Mouse (Mus musculus) midbrain, embryonic 13.5 days (tissue): Measurements from ENCODE around the gene Zscan5b. TPM values are rescaled to one million over a fixed set of nuclear protein-coding genes. Genes with fewer than 3 reads are reported as not detected.
"Not testable (repeated sequence)": the region's sequence is repeated elsewhere in the genome, so short reads cannot be mapped to it uniquely, and the experiment has no call there.

Source experiments
- ATAC-seq: fragments of 200-750 bp; cut with Nextera tagmentation; 2 replicates; pipeline ENCODE4 v1.8.0; 2017; ENCODE audit warnings: mild to moderate bottlenecking, moderate TSS enrichment, moderate library complexity
- H3K27ac ChIP-seq: fragments of 300-500 bp; sonication (generic); 2 replicates; pipeline ENCODE4 v1.5.1; 2015; ENCODE audit warnings: inconsistent platforms, mild to moderate bottlenecking, moderate library complexity
- H3K27me3 ChIP-seq: fragments of 300-500 bp; sonication (generic); 2 replicates; pipeline ENCODE4 v1.6.1; 2015; ENCODE audit warnings: mild to moderate bottlenecking, inconsistent platforms
- H3K36me3 ChIP-seq: fragments of 300-500 bp; sonication (generic); 2 replicates; pipeline ENCODE4 v1.6.1; 2015; ENCODE audit warnings: mild to moderate bottlenecking, inconsistent platforms
- H3K4me1 ChIP-seq: fragments of 300-500 bp; sonication (generic); replicated peaks from 2 replicates; pipeline ENCODE4 v1.6.1; 2015; ENCODE audit warnings: inconsistent platforms
- H3K4me2 ChIP-seq: fragments of 300-500 bp; sonication (generic); replicated peaks from 2 replicates; pipeline ENCODE4 v1.6.1; 2015; ENCODE audit warnings: moderate library complexity, mild to moderate bottlenecking, inconsistent platforms
- H3K4me3 ChIP-seq: fragments of 300-500 bp; sonication (generic); replicated peaks from 2 replicates; pipeline ENCODE4 v1.5.1; 2015; ENCODE audit warnings: mild to moderate bottlenecking, inconsistent platforms
- H3K9ac ChIP-seq: fragments of 300-500 bp; sonication (generic); replicated peaks from 2 replicates; pipeline ENCODE4 v1.6.1; 2015; ENCODE audit warnings: mild to moderate bottlenecking, inconsistent platforms
- H3K9me3 ChIP-seq: fragments of 300-500 bp; sonication (generic); 2 replicates; pipeline ENCODE4 v1.6.1; 2016; ENCODE audit warnings: mild to moderate bottlenecking, inconsistent platforms
- WGBS: fragments of 180-500 bp; shearing (Covaris S2); methylation state at CpG from one replicate; pipeline ENCODE4 v1.1.7; 2015; 5-methylcytosine and 5-hydroxymethylcytosine counted together
- polyA plus RNA-seq: library from polyadenylated mRNA; unstranded; fragments of >200 nt; fragmentation: Nextera tagmentation; extraction: Ambion mirVana; gene quantifications from 2 replicates; pipeline ENCODE4 v1.2.1, GENCODE M21; 2015

The Zscan5b gene
- polyA plus RNA-seq, 1 experiment from 2014 or later = not detected

DNA sequence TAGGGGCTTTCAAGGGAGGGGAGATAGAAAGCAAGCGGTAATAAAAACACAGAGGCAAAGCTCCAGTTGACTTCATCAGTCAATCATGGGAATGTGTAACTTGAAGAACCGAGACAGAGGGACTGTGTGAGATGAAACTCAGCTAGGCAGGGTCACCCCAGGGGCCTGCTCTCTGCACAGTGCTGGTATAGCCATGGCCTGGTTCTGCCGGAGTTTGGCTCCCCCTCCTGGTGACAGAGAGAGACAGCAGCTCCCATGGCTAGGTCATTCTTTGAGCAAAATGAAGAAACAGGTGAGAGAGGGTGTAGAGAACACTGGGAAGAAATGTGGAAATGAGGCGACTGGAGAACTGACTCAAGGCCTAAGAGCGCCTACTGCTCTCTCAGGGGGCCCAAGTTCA is 27.9 kb upstream of the Zscan5b start:
- Histone ChIP-seq H3K36me3 (peaks cover 17% of the 10 kb centered on the region), H3K9ac (no peak overlapping the region), H3K4me1 (no peaks in the 10 kb centered on the region), H3K4me2 (no peak overlapping the region), H3K9me3 (no peaks in the 10 kb centered on the region), H3K27me3 (no peaks in the 10 kb centered on the region), H3K27ac (no peak overlapping the region), H3K4me3 (no peak overlapping the region)
- 19% methylated on average over 5 of the region's 5 CpGs for WGBS
- ATAC-seq = peak; percentile 88

DNA sequence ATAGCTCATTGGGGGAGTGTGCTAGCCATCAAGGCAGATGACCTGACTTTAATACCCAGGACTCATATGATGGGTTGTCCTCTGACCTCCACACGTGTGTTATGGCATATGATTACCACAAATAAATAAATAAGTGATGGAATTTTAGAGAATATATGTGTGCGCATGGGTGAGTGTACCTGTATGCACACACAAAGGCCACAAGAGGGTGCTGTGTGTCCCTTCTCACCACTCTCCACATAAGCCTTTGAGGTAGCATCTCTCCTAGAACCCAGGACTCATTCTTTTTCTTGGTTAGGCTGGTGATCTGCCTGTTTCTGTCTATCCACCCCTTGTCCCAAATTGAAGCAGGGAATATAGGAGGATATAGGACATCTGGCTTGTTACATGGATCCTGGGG is 26.3 kb upstream of the Zscan5b start:
- H3K36me3 ChIP-seq = peaks cover under 1% of the 10 kb centered on the region
- 41% methylated on average over 2 of the region's 2 CpGs for WGBS
- ATAC-seq = no peak

DNA sequence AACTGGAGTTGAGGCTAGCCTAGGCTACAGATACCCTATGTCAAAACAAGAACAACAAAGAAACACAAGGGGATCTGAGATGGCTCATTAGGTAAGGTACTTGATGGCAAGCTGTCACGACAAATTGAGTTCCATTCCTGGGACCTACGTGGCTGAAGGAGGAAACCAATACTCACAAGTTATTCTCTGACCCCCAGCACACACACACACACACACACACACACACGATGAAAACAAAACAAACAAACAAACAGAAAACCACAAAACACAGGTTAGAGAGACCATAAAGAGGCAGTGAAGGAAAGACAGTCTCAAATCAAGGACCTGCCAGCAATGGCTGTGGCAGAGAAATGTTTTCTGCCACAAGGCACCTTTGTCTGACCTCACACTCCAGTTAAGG is 25.3 kb upstream of the Zscan5b start, which contains the start of gene Galp:
Galp (plus strand) TSS at position 301 of the 400 bp plus-strand sequence.
- WGBS = 68% methylated on average over 3 of the region's 3 CpGs
- no peak for ATAC-seq
- H3K4me2 ChIP-seq = no peak within 1 kb of the TSS
- no peak within 1 kb of the TSS for H3K4me3 ChIP-seq
- H3K4me1 ChIP-seq = no peaks in the 10 kb centered on the region
- H3K27ac ChIP-seq = no peak within 1 kb of the TSS
- no peaks in the 10 kb centered on the region for H3K9me3 ChIP-seq
- no peak within 1 kb of the TSS for H3K9ac ChIP-seq
- no peaks in the 10 kb centered on the region for H3K27me3 ChIP-seq
- no peaks in the 10 kb centered on the region for H3K36me3 ChIP-seq

More for the DNA sequence above, 26.3 kb upstream of the Zscan5b start:
- Histone ChIP-seq H3K27ac (no peak overlapping the region), H3K4me3 (no peak overlapping the region), H3K9me3 (no peaks in the 10 kb centered on the region), H3K4me2 (no peak overlapping the region), H3K9ac (no peak overlapping the region), H3K27me3 (no peaks in the 10 kb centered on the region), H3K4me1 (no peaks in the 10 kb centered on the region)

DNA sequence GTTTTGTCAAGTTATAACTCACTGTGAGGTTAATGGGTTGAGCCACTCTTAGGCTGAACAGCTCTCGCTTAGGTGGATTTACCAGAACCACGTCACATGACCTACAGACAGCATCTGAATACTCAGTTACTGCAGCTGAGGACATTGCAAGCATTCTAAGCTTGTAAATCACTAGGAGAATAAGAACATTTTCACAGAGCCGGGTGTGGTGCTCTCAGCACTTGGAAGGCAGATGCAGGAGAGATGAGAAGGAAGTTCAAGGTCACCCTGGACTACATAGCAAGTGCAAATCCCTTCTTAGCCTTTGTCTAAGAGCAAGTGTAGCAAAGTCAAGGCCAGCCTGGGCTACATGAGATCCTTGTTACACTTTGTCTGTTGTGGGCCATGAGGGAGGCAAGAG is 17.9 kb upstream of the Zscan5b start:
- no peak for ATAC-seq
- WGBS = 84% methylated on average over 3 of the region's 3 CpGs

DNA sequence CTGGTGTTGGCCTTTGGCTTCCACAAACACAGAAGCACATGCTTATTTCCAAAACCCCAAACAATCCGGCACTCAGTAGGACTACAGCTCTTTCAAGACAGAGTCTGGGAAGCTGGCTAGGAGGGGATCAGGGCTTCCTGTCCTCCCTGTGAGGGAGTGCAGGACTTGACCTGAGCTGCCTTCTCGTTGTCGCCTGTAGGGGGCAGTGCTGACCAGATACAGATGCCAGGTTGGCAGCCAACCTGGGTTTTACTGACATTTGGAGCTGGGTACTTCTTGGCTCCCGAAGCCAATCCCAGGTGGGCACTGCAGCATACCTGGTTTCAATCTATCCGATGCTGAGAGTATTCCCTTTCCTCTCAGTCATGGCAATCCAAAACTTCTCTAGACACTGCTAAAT is 8.9 kb upstream of the Zscan5b start:
- no peak overlapping the region for H3K9ac ChIP-seq
- no peak overlapping the region for H3K27ac ChIP-seq
- no peaks in the 10 kb centered on the region for H3K27me3 ChIP-seq
- 57% methylated on average over 5 of the region's 5 CpGs for WGBS
- H3K9me3 ChIP-seq = no peaks in the 10 kb centered on the region; the same call in 1 of the 2 replicates
- H3K4me2 ChIP-seq = no peak overlapping the region
- H3K4me3 ChIP-seq = no peak overlapping the region
- ATAC-seq = no peak
- no peaks in the 10 kb centered on the region for H3K4me1 ChIP-seq
- H3K36me3 ChIP-seq = no peaks in the 10 kb centered on the region

More for the DNA sequence above, 17.9 kb upstream of the Zscan5b start:
- Histone ChIP-seq H3K4me1 (no peaks in the 10 kb centered on the region), H3K9me3 (0 out of 2 replicates have a peak, but pooled peaks cover 4% of the 10 kb centered on the region), H3K27ac (no peak overlapping the region), H3K4me3 (no peak overlapping the region), H3K9ac (no peak overlapping the region), H3K36me3 (no peaks in the 10 kb centered on the region), H3K4me2 (no peak overlapping the region), H3K27me3 (no peaks in the 10 kb centered on the region)

DNA sequence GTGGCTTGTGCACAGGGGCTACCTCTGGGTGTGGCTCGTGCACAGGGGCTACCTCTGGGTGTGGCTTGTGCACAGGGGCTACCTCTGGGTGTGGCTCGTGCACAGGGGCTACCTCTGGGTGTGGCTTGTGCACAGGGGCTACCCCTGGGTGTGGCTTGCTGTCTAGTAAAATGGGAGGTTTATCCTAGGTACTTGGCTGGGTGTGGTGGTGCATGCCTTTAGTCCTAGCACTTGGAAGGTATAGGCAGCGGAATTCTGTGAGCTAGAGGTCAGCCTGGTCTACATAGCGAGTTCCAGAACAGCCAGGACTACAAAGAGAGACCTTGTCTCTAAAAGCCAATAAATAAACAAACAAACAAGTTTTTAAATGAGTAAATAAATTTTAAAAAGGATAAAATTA is 7.4 kb upstream of the Zscan5b start:
- H3K9me3 ChIP-seq, ATAC-seq, H3K9ac ChIP-seq, H3K27ac ChIP-seq, H3K4me1 ChIP-seq, H3K27me3 ChIP-seq, H3K4me3 ChIP-seq, H3K4me2 ChIP-seq, H3K36me3 ChIP-seq: not testable (repeated sequence)
- 73% methylated on average over 4 of the region's 4 CpGs for WGBS

DNA sequence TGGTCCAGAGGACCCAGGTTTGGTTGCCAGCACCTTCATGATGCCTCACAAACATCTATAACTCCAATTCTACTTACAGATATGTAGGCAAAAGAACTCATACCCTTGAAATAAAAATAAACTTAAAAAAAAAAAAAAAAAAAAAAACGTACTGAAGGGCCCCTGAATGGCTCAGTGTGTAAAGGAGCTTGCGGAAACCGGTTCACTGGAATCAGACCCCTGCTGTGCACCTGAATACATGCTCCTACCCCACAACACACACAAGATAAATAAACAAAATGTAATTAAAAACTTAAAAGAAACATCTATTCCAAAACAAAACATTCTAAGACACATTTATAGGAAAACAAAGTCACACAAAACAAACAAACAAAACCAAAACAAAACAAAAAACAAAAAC is 1.9 kb upstream of the Zscan5b start:
- peaks cover 8% of the 10 kb centered on the region; the same call in 1 of the 2 replicates for H3K9me3 ChIP-seq
- H3K36me3 ChIP-seq = no peaks in the 10 kb centered on the region
- no peak for ATAC-seq
- 43% methylated on average over 3 of the region's 3 CpGs for WGBS
- H3K27ac ChIP-seq = no peak overlapping the region
- H3K9ac ChIP-seq = no peak overlapping the region
- no peaks in the 10 kb centered on the region for H3K4me1 ChIP-seq
- no peak overlapping the region for H3K4me3 ChIP-seq
- no peaks in the 10 kb centered on the region for H3K27me3 ChIP-seq
- no peak overlapping the region for H3K4me2 ChIP-seq

DNA sequence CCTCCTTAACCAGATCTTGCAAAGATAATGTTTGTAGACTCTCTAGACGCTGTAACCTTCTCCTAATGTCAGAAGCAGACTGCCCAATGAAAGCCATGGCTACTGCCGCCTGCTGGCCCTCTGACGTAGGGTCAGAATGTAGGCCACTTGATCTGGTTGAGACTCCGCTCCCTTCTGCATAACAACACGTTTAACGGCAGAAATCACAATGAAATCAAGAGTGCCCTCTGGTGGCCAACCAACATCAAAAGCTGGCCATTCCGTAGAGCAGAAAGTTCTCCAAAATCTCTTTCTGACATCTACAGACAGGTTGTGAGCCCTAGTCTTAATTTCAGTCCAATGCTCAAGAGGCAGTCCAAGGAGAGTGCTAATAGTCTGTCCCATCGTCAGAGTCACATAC is 6.4 kb downstream of the Zscan5b start:
- H3K4me2 ChIP-seq, H3K4me1 ChIP-seq, H3K9me3 ChIP-seq, H3K27ac ChIP-seq, H3K36me3 ChIP-seq, H3K4me3 ChIP-seq, H3K9ac ChIP-seq, H3K27me3 ChIP-seq, ATAC-seq: not testable (repeated sequence)
- WGBS = 56% methylated on average over 8 of the region's 8 CpGs

DNA sequence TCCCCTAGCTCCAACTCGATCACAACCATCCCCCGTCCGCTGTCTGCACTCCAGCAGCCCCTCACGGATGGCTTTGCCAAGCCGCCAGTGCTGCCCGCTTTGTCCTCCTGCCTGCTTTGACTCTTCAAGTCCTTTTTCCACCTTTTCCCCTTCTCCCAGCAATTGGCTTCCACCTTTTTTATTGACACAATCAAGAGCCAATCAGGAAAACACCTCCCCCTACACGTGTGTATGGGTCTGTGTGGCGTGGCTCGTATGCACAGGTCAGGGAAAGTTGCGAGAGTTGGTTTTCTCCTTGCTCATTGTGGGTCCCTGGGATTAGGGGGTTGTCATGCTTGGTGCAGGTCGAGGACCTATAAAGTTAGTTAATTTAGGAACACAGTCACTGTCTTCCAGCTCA is 17.7 kb downstream of the Zscan5b start:
- no peak for ATAC-seq
- H3K4me3 ChIP-seq = no peak overlapping the region
- no peaks in the 10 kb centered on the region for H3K4me1 ChIP-seq
- no peak overlapping the region for H3K9ac ChIP-seq
- peaks cover 3% of the 10 kb centered on the region; the same call in 1 of the 2 replicates for H3K9me3 ChIP-seq
- 52% methylated on average over 11 of the region's 11 CpGs for WGBS
- no peaks in the 10 kb centered on the region for H3K27me3 ChIP-seq
- H3K27ac ChIP-seq = no peak overlapping the region
- no peaks in the 10 kb centered on the region for H3K36me3 ChIP-seq
- no peak overlapping the region for H3K4me2 ChIP-seq

DNA sequence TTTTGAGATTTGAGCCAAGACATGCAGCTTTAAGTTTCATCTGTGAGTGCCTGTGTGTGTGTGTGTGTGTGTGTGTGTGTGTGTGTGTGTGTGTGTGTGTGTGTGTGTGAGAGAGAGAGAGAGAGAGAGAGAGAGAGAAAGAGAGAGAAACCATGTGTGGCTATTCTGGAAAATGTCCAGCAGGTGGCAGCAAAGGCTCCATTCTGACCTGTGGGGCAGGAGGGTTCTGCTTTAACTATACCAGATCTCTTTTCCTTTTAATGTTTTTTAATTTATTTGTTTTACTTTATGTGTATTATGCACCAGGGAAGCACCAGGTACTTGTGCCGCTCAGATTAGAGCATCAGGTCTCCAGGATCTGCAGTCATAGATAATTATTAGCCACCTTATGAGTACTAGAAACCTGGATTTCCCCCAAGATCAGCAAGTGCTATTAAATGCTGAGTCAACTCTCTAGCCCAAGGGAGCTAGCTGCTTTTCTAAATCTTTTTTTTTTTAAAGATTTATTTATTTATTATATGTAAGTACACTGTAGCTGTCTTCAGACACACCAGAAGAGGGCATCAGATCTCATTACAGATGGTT is 18.9 kb downstream of the Zscan5b start:
- H3K27me3 ChIP-seq, H3K27ac ChIP-seq, ATAC-seq, H3K4me3 ChIP-seq, H3K9ac ChIP-seq, H3K4me2 ChIP-seq, H3K9me3 ChIP-seq, H3K36me3 ChIP-seq, H3K4me1 ChIP-seq: not testable (repeated sequence)
- whole genome bisulfite sequencing = 11% methylated on average over 1 of the region's 1 CpGs

DNA sequence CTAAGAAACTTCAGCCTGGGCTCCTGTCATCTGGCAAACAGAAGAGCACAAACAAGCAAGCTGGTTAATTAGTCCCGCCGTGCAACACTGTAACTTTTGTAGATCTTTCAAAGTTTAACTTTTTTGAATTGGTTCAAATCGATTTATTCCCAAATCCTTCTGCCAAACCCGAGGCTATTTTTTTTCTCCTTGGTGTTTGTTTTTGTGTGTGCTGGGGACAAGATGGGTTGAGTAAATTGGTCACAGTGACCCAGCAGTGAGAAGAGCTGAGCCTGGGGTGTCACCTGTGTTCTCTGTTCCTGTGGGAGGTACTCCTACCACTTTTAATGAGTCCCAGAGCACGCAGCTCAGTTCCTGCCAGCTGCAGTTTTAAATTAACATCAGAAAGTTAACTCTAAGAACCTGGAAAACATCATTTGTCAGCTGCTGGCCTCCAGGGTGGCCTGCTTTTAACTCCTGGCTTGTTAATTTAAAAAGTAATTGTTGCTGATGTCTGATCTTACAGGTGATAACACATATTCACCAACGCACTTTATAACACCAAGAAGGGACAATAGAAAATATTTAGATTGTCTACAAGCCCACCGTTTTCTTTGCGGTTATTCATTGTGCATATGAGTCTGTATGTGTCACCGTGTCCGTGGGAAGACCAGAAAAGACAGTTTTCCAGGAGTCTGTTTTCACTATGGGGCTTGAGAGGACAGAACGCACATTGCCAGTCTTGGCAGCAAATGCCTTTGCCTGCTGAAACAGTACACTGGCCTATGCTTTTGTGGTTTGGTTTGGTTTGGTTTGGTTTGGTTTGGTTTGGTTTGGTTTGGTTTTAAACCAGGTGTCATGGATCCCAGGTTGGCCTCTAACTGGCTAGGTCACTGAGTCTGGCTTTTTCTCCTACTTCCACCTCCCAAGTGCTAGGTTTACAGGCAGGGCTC is 22.5 kb downstream of the Zscan5b start:
- Histone ChIP-seq H3K9me3 (no peaks in the 10 kb centered on the region), H3K27ac (no peak overlapping the region), H3K27me3 (no peaks in the 10 kb centered on the region), H3K4me3 (no peak overlapping the region), H3K4me2 (no peak overlapping the region), H3K36me3 (no peaks in the 10 kb centered on the region), H3K4me1 (no peaks in the 10 kb centered on the region), H3K9ac (no peak overlapping the region)
- whole genome bisulfite sequencing = 64% methylated on average over 11 of the region's 11 CpGs
- no peak for ATAC-seq

DNA sequence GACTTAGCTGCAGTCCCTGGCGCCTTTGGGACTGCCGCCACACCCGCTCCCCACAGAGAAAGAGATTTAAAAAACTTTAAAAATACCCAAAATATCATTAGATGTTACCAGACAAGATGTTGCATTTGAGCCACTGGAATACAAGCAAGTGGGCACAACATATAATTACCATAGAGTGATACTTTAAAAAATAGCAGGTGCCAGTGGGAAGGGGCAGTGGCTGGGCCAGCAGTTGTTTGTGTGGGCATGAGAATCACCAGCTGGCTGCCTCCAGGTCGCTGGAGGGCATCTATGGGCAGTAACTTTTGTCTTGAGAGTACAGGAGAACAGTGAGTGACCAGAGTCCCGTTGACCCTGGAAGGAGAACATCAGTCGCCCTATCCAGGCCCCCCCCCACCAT is 30.3 kb downstream of the Zscan5b start, which contains the start of gene Epp13:
Epp13 (plus strand) TSS at position 301 of the 400 bp plus-strand sequence.
- Histone ChIP-seq H3K27me3 (no peaks in the 10 kb centered on the region), H3K4me3 (no peak within 1 kb of the TSS), H3K9me3 (0 out of 2 replicates have a peak, but pooled peaks cover 3% of the 10 kb centered on the region), H3K27ac (no peak within 1 kb of the TSS), H3K4me1 (no peaks in the 10 kb centered on the region), H3K36me3 (no peaks in the 10 kb centered on the region), H3K9ac (no peak within 1 kb of the TSS), H3K4me2 (no peak within 1 kb of the TSS)
- WGBS = 83% methylated on average over 6 of the region's 6 CpGs
- ATAC-seq = no peak
